Mouse (Mus musculus) lung, adult 2 months (tissue): ENCODE data around the gene Fat2.

ENCODE experiments used
- CTCF ChIP-seq: fragments of 200-500 bp; IDR thresholded peaks from 2 replicates; pipeline ENCODE4 v1.5.1; 2011; ENCODE audit warnings: mild to moderate bottlenecking, low read length, control low read depth; ENCODE audit not compliant: insufficient read depth
- POLR2A ChIP-seq: fragments of 200-500 bp; IDR thresholded peaks from 2 replicates; pipeline ENCODE4 v1.6.1; 2011; ENCODE audit warnings: low read depth, mild to moderate bottlenecking, control low read depth, low read length, borderline replicate concordance; ENCODE audit errors: extremely low read depth

DNA sequence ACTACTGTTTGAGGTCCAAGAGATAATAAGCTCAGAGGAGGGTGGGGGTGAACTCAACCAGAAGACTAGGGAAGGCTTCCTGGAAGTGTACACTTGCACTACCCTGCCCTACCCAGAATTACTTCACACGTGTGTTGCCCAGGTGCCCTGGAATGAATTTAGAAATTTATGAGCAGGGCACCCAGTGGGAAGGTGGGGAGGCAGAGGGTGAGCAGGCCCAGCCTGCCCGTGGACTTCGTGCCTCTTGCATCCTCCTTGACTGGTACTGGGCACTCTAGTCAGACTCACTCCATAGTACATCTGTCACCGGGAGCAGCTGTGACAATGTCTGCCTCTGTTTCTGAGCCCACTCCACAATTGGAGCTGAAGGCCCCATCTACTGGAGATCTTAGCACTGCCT lies 122.8 kb downstream of the Fat2 start:
- no peak for TF ChIP-seq CTCF
- TF ChIP-seq POLR2A: no peak
